Mouse (Mus musculus) cerebellum, adult 2 months (tissue): ENCODE measurements at regions not wholly inside any gene's neighbourhood (a gene's known extent, or its start where the extent isn't known, plus 50 kb on each side); places are given as distances from the start of the nearest gene placed in this dataset.

ENCODE experiments used
- CTCF ChIP-seq: fragments of 200-500 bp; IDR thresholded peaks from 2 replicates; pipeline ENCODE4 v1.5.1; 2011; ENCODE audit warnings: low read depth, mild to moderate bottlenecking, control low read depth, low read length, moderate library complexity, borderline replicate concordance; ENCODE audit not compliant: insufficient read depth
- POLR2A ChIP-seq: fragments of 200-500 bp; IDR thresholded peaks from 2 replicates; pipeline ENCODE4 v1.6.1; 2011; ENCODE audit warnings: low read length, control low read depth, borderline replicate concordance; ENCODE audit not compliant: insufficient read depth

- TF ChIP-seq CTCF (no peak), POLR2A (no peak)
Measured at GRCm38 (mm10) chr5:80659530-80659929, 360.4 kb upstream of the Adgrl3 start.
